Mouse (Mus musculus) brain, embryonic 14.5 days (tissue): ENCODE results near the gene Fam118b.

ENCODE experiments used
- CTCF ChIP-seq: fragments of 200-500 bp; IDR thresholded peaks from 2 replicates; pipeline ENCODE4 v1.5.1; 2012; ENCODE audit warnings: inconsistent platforms, mild to moderate bottlenecking, moderate library complexity, borderline replicate concordance; ENCODE audit not compliant: insufficient read depth, insufficient read length; ENCODE audit errors: extremely low read depth
- POLR2A ChIP-seq: fragments of 200-500 bp; IDR thresholded peaks from 2 replicates; pipeline ENCODE4 v1.6.1; 2012; ENCODE audit warnings: mild to moderate bottlenecking, inconsistent platforms, borderline replicate concordance; ENCODE audit not compliant: poor library complexity, insufficient read depth, insufficient read length, severe bottlenecking; ENCODE audit errors: extremely low read depth

- no peak for TF ChIP-seq CTCF
- TF ChIP-seq POLR2A: no peak
Observed at GRCm38 (mm10) chr9:35302172-35302571, 34.6 kb upstream of the Fam118b start.
